Mouse (Mus musculus) urinary bladder, postnatal 36 days (tissue): Measurements from ENCODE around the gene Rhag.
A peak's percentile ranks its signal among the peaks of the same experiment; 100 is the strongest.

Source experiments
- DNase-seq, 2 experiments: peaks; one replicate each; pipeline ENCODE4 v3.0.0; 2022; ENCODE audit warnings: low spot score in 2 of 2, mixed read lengths in 1 of 2

Gene Rhag

DNA sequence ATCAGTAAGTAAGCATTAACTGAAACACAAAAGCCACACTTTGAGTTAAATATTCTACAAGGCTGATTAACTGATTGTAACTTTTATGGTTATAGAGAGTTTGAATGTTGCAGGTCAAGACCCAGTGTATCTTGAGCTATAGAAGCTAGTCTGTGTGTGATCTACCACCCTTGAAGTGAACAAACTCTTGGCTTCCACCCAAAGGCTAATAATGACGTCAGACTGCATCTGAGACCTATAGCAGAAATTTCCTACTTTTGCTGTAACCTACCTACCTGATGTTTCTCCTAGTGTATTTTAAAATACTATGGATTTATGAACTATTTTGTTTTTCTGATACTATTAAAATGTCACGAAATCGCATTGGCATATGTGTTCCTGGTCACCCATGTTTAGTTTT lies 63.8 kb downstream of the Rhag start:
- no peak for DNase-seq

DNA sequence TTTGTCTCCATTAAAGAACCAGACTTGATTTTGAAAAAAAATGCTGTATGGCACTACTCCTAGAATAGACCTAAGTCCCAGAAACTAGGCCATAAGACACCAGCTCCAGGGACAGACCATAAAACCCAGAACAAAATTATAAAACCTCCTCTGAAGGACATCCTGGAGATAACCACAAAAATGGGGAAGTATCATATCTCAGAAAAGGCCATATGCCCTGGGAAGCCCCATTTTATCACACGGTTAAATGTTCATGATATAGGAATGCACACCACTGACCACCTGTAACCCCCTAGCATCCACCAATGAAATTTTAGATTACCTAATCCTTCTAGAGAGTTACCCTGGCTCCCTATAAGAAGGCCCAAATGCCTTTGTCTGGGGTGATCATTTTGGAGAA lies 64.6 kb downstream of the Rhag start:
- no peak for DNase-seq

DNA sequence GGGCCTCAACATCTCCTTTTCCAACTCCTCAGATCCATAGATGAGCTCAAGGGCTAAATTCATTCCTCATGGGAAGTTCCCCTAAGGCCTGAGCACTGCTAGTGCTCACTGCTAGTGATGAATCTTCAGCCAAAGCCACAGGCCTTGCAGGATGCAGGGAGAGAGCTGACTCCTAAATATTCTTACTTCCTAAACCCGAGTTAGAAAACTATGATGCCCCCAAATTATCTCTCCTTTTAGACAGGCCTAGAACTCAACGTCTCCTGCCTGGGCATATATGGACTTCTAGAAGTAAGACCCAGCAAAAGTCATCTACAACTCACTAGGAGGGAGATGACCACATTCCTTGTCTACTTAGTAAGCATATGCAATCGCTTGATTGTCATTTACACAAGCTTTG lies 66.8 kb downstream of the Rhag start:
- DNase-seq: no peak

DNA sequence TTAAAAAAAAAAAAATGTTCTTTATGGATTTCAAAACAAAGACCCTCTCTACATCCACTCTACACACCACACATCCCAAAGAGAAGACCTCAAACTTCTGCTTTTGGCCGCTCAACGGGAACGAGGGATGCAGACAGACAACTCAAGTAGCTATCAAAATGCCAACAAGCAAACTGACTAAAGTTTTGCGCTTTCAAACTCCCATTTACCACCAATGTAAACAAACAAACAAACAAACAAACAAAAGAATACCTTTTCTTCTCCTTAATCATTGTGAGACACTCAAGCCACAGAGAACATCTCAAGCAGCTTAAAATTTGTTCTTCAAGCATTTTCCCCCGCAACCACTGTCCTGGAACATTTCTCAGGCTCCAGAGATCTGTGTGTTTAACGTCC lies 68.6 kb downstream of the Rhag start:
- DNase-seq: no peak

DNA sequence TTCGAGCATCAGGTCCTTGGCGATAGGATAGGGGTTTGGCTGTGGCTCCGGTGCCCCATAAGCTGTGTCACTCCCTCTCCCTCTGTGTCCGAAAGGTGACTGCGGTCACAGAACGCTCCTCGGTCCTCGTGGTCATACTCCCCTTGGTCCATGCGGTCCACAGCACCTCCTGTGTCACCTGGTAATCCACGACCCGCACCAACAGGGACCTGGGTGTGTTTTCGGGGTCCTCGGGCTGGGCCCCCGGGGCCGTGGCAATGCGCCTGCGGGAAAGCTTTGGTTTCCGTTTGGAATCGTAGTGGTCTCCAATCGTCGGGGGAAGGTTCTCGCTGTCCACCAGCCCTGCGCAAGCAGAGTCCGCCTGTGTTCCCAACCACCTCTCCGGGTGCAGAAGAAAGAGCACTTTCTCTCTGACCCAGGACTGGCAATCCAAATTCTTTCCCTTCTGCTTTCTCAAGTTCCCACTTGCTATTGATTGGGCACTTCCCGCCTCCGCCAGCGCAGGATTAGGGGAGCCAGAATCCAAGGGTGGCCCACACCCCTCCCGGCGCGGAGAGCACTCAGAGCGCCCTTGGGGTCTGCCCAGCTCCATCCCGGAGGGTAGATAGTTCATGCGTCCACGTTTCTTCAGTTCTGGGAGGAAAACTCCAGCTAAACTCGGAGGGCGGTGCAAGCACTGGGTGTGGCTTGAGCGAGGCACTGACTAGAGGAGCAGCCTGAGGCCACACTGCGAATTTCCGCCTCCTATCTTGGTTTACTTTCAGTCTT lies 69.2 kb downstream of the Rhag start, which contains the start of gene 9130008F23Rik:
9130008F23Rik (minus strand) TSS at position 636 of the 768 bp plus-strand sequence.
- peak; percentile 71 to 80 for DNase-seq

DNA sequence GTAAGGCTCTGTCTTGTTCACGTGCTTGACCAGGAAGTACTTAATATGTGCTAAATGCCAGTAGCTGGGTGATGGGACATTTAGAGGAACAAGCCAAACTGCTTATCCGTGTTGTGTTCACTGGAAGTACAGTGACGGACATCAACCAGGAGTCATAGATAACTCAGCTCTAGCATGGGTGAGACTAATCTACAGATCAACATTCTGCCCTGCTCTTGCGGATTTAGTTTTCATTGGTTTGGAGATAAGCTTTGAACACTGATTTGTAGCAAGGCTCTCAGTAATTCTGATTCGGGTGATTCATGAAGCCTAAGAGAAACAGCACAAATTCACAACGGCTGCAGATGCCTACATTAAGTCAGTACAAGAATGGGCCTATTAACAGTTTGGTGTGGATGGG lies 71.2 kb downstream of the Rhag start:
- DNase-seq: no peak

DNA sequence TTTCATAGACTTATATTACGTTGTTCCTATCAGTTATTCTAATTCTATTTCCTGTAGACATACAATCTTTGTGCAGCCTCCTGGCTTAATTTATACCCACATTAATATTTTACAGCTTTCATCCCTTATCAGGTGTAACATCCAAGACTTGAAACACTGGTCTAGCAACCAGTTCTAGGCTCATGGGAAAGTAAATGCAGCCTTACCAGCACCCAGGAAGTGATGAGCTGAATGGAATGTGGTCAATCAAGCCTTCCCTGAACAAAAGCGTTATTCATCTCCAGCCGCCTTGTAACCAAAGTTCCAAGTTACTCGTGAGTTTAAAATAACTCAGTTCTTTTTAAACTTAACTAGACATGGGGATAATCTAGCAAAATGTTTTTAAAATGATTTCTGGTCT lies 74.2 kb downstream of the Rhag start:
- DNase-seq: no peak

DNA sequence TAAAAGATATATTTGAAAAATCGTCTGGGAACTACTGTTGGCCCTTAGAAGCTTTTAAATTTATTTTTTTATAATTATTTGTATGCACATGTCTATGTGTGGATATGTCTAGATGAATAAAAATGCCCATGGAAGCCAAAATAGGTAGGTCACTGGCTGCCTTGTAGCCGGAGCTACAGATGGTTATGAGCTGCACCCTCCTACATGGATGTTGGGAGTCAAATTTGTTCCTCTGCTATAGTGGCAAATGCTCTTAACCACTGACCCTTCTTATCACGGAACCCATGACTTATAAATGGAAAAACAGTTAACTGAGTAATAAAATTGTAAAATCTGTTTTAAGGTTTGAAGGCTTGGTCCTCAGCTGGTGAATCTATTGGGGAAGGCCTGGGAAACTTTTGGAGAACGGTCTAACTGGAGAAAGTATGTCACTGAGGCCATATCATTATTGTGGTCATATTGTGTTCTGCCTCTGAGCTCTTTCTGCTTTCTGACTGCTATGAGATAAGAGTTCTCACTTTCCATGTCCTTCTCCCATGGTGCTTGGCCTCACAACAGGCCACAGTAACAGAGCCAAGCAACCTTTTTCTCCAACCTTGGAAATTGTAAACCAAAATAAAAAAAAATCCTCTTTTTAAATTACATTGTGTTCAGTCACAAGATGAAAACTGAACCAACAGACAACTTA lies 77.1 kb downstream of the Rhag start:
- DNase-seq: no peak
